Mouse (Mus musculus) liver, adult 2 months (tissue): ENCODE measurements at regions not wholly inside any gene's neighbourhood (a gene's known extent, or its start where the extent isn't known, plus 50 kb on each side); places are given as distances from the start of the nearest gene placed in this dataset.

ENCODE experiments used
- DNase-seq: peaks from one replicate; pipeline ENCODE4 v3.0.0-alpha.2; 2011; ENCODE audit warnings: low read depth, low spot score; ENCODE audit errors: extremely low read depth
- H3K27ac ChIP-seq: fragments of 200-500 bp; replicated peaks from 2 replicates; pipeline ENCODE4 v1.5.1; 2012; ENCODE audit warnings: low read depth, mild to moderate bottlenecking, control low read depth, inconsistent platforms, low read length; ENCODE audit not compliant: insufficient read depth
- H3K27me3 ChIP-seq: fragments of 200-500 bp; 2 replicates; pipeline ENCODE4 v1.6.1; 2012; ENCODE audit warnings: mild to moderate bottlenecking, moderate library complexity, low read length, inconsistent platforms; ENCODE audit not compliant: control insufficient read depth, insufficient read depth
- H3K36me3 ChIP-seq: fragments of 200-500 bp; 2 replicates; pipeline ENCODE4 v1.6.1; 2012; ENCODE audit warnings: low read length, inconsistent platforms; ENCODE audit not compliant: control insufficient read depth, insufficient read depth
- H3K4me1 ChIP-seq: fragments of 200-500 bp; 2 replicates; pipeline ENCODE4 v1.6.1; 2011; ENCODE audit warnings: low read length; ENCODE audit not compliant: control insufficient read depth, insufficient read depth
- H3K4me3 ChIP-seq: fragments of 200-500 bp; 2 replicates; pipeline ENCODE4 v1.5.1; 2011; ENCODE audit warnings: low read depth, mild to moderate bottlenecking, control low read depth, low read length, moderate library complexity; ENCODE audit not compliant: insufficient read depth
- H3K79me2 ChIP-seq: fragments of 200-500 bp; 2 replicates; pipeline ENCODE4 v1.6.1; 2012; ENCODE audit warnings: inconsistent platforms, mild to moderate bottlenecking, low read length, moderate library complexity; ENCODE audit not compliant: control insufficient read depth, insufficient read depth
- H3K9ac ChIP-seq: fragments of 200-500 bp; 2 replicates; pipeline ENCODE4 v1.6.1; 2012; ENCODE audit warnings: low read depth, mild to moderate bottlenecking, control low read depth, inconsistent platforms, low read length
- CTCF ChIP-seq: fragments of 200-500 bp; IDR thresholded peaks from 2 replicates; pipeline ENCODE4 v1.5.1; 2011; ENCODE audit warnings: low read depth, low read length, control low read depth
- POLR2A ChIP-seq: fragments of 200-500 bp; IDR thresholded peaks from 2 replicates; pipeline ENCODE4 v1.6.1; 2011; ENCODE audit warnings: low read length, control low read depth; ENCODE audit not compliant: insufficient read depth; ENCODE audit errors: extremely low read depth
- WGBS: fragments of 180-500 bp; shearing (Covaris S2); methylation state at CpG from one replicate; pipeline ENCODE4 v1.1.7; 2018; 5-methylcytosine and 5-hydroxymethylcytosine counted together

DNA sequence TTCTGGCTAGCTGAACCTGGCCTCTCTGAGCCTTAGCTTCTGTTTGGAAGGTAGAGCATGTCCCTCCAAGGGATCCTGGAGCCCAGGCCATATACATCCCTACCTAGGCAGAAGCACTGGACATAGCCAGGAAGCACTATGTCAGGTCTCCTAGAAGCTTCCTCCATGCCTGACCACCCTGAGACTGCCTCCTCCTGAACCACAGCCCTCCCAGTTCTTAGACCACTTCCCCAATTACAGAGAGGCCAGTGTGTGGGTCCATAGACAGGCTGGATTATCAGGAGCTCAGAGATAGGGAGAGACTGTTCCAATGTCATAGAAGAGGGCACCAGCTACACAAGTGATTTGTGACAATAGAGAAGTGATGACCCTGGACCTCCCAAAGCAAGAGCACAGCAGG is 72.0 kb downstream of the Rplp1 start:
- Histone ChIP-seq H3K79me2 (no peaks in the 10 kb centered on the region), H3K36me3 (no peaks in the 10 kb centered on the region), H3K4me3 (no peak overlapping the region), H3K27me3 (no peaks in the 10 kb centered on the region), H3K27ac (no peak overlapping the region), H3K4me1 (peaks cover 17% of the 10 kb centered on the region), H3K9ac (no peak overlapping the region)
- TF ChIP-seq CTCF: no peak
- TF ChIP-seq POLR2A: no peak
- no peak for DNase-seq

DNA sequence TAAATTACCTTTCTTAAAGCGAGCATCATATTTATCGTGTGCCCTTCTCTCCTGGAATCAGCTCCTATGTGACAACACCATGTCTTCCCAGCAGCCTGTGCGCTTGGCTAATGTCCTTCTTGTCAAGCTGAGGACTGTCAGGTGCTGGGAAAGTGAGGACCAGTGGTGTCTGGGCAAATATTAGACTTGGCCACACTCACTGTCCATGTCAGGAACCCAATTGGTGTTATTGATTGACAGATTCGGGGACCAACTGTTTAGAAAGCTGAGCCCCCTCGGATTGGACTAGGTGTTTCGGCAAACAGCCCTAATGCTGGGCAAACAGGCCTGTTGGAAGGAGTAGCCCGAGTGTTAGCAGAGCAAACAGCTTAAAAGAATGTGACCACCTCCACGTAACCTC is 73.1 kb downstream of the Rplp1 start:
- WGBS: 23% methylated on average over 8 of the region's 8 CpGs
- no peaks in the 10 kb centered on the region for H3K36me3 ChIP-seq
- no peaks in the 10 kb centered on the region for H3K27me3 ChIP-seq
- peak; percentile 97 for DNase-seq
- H3K4me1 ChIP-seq: peaks cover 15% of the 10 kb centered on the region
- no peaks in the 10 kb centered on the region for H3K79me2 ChIP-seq
- H3K4me3 ChIP-seq: no peak overlapping the region
- TF ChIP-seq CTCF (no peak), POLR2A (no peak)
- H3K9ac ChIP-seq: no peak overlapping the region
- H3K27ac ChIP-seq: no peak overlapping the region

DNA sequence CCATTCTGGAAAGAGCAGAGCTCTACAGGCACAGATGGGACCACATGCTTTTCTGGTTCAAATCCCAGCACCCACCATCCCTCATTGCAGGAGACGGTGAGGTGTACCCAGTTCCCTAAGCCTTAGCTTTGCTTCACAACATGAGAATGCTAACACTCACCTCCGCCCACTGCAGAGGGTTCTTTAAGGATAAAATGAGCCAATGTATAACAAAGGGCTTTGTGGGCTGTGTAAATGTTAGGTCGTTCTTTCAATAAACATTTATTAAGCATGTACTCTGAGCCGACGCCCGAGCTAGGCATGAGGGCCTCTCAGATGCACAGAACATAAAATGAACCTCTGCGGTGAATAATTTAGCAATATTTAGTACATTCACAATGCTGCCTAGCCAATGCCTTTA is 74.0 kb downstream of the Rplp1 start:
- Histone ChIP-seq H3K9ac (no peak overlapping the region), H3K27ac (no peak overlapping the region), H3K79me2 (no peaks in the 10 kb centered on the region), H3K4me3 (no peak overlapping the region), H3K27me3 (no peaks in the 10 kb centered on the region), H3K36me3 (no peaks in the 10 kb centered on the region), H3K4me1 (peaks cover 15% of the 10 kb centered on the region)
- TF ChIP-seq CTCF (no peak), POLR2A (no peak)
- 70% methylated on average over 7 of the region's 7 CpGs for WGBS
- DNase-seq: no peak

GRCm38 (mm10) chr9:61833226-61833625 is 81.1 kb downstream of the Rplp1 start:
- DNase-seq: no peak
- 91% methylated on average over 9 of the region's 9 CpGs for WGBS
- no peak overlapping the region for H3K9ac ChIP-seq
- TF ChIP-seq CTCF (no peak), POLR2A (no peak)
- H3K27ac ChIP-seq: no peak overlapping the region
- no peaks in the 10 kb centered on the region for H3K36me3 ChIP-seq
- H3K4me3 ChIP-seq: no peak overlapping the region
- H3K27me3 ChIP-seq: no peaks in the 10 kb centered on the region
- no peaks in the 10 kb centered on the region for H3K79me2 ChIP-seq
- peaks cover 13% of the 10 kb centered on the region for H3K4me1 ChIP-seq

DNA sequence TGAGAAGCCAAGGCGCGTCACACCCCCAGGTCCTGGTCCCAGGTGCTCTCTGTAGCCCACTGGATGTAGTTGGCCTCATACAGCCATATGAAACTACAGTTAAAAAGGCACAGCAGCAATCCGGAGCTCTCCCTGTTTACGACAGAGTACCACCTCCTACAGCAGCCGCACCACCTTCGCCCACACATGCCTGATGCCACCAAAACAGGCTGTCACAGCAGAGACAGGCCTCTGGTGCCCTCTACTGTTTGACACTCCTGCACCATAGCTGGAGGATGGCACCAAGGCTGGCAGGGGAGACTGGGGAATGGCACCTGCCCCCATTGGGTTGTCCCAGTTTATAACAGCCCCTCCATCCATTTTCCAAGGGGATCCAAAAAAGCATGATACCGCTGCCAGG is 84.1 kb downstream of the Rplp1 start:
- Histone ChIP-seq H3K27me3 (no peaks in the 10 kb centered on the region), H3K4me1 (peaks cover 21% of the 10 kb centered on the region), H3K79me2 (no peaks in the 10 kb centered on the region), H3K36me3 (no peaks in the 10 kb centered on the region), H3K27ac (no peak overlapping the region), H3K4me3 (no peak overlapping the region), H3K9ac (no peak overlapping the region)
- TF ChIP-seq POLR2A (no peak), CTCF (peak; percentile 97)
- WGBS: 49% methylated on average over 7 of the region's 7 CpGs
- DNase-seq: peak; percentile 55

GRCm38 (mm10) chr9:61829736-61830135 is 84.6 kb downstream of the Rplp1 start:
- Histone ChIP-seq H3K79me2 (no peaks in the 10 kb centered on the region), H3K4me3 (no peak overlapping the region), H3K4me1 (peaks cover 21% of the 10 kb centered on the region), H3K36me3 (no peaks in the 10 kb centered on the region), H3K27ac (no peak overlapping the region), H3K9ac (no peak overlapping the region), H3K27me3 (no peaks in the 10 kb centered on the region)
- 54% methylated on average over 8 of the region's 8 CpGs for WGBS
- TF ChIP-seq CTCF (no peak), POLR2A (no peak)
- DNase-seq: no peak
